Mouse (Mus musculus) erythroid progenitor cell, adult 5-6 weeks (primary cell): Measurements from ENCODE around the gene Shisa2. TPM values are rescaled to one million over a fixed set of nuclear protein-coding genes. Genes with fewer than 3 reads are reported as not detected.

ENCODE experiments used
- ATAC-seq: replicated peaks from 2 replicates; pipeline ENCODE4 v1.8.0; 2016; ENCODE audit warnings: moderate number of reproducible peaks, mild to moderate bottlenecking, moderate TSS enrichment, inconsistent platforms; ENCODE audit not compliant: poor library complexity, low FRiP score, severe bottlenecking
- total RNA-seq, 2 experiments: library from RNA; stranded (forward) in 1 of 2; stranded (reverse) in 1 of 2; fragments of 150-400 nt in 1 of 2; fragments of 186-747, 209-891 nt in 1 of 2; gene quantifications; 2 replicates each; pipeline versions ENCODE4 v1.2.3 to v1.2.4; 2015 to 2017; ENCODE audit warnings: low replicate concordance in 2 of 2

Gene Shisa2
- total RNA-seq, 2 experiments from 2014 or later: not detected

DNA sequence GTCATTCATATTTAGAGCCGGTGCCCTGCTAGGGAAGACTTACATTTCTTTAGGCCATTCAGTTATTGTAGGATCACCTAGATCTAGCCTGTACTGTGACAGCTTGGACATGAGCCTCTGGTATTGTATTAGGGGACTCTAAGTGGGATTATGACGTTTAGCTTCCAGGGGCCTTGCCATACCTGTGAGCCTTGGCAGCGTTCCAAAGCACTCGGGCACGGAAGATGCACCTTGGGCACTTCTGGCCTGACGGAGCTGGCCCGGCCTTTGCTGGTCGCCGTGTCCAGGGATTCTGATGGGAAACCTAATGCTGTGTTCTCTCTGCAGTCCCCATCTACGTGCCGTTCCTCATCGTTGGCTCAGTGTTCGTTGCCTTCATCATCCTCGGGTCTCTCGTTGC is 4.2 kb downstream of the Shisa2 start:
- ATAC-seq: no peak

DNA sequence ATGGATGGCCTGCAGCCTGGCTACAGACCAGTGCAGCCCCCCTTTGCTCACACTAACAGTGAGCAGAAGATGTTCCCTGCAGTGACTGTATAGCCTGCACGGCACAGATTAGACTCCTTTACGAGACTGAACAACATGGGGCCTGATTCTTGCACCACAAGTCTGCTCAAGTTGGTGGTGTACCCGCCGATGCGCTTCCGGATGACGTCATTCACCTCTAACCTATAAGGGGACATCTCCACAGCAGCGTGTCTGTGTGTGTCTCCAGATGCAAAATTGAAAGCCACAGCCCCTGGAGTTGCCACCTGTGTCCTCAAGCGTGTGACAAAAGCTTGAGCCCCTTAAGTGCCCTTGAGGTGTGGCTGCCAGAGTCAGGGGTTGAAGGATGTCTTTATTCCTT is 5.0 kb downstream of the Shisa2 start:
- no peak for ATAC-seq

GRCm38 (mm10) chr14:59632067-59632466 is 7.0 kb downstream of the Shisa2 start:
- no peak for ATAC-seq

DNA sequence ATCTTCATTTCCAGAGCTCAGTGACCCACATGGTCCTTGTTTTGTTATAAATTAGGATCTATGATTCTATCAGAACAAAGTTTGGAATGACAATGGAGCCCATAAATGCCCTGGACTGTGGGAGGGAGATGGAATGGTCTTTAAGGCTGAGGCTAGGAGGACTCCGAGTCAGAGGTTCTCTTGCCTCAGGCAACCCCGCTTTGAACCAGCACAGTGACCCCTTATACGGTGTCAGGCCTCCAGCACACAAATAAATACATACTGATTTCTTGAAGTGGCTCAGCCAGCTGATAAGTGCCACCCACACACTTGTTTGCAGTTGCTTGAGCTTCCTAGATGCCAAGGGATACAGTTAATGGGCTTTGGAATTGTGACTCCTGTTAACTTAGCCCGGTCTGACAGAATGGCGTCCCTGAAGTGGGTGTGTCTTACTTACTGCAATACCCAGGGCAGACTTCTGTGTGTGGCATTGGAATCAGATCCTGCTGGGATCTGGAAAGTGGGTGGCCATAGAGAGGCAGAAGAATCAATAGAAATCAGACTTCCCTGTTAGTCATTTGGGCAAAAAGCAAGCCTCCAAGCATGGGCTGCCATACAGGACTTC is 8.3 kb downstream of the Shisa2 start:
- ATAC-seq: no peak

GRCm38 (mm10) chr14:59633988-59634387 is 8.9 kb downstream of the Shisa2 start:
- ATAC-seq: no peak

- no peak for ATAC-seq
Observed at GRCm38 (mm10) chr14:59638906-59639703, 14.0 kb downstream of the Shisa2 start.

DNA sequence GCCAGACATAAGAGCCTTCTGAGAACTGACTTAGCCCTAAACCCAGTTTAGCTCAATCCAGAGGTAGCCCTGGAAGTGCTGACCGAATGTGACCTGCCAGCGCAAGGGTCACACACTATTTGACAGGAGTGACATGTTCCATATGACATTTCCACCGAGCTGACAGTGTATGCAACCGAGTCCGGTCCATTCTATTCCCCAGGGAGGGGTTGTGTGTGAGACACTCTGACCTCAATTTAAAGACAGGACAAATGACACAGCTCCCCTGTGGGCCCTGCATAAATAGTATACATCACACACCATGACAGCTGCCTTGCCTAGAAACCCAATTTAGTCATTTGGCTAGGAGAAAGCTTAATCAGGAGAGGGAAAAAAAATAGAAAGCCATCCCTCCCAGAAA is 16.7 kb downstream of the Shisa2 start:
- ATAC-seq: no peak

DNA sequence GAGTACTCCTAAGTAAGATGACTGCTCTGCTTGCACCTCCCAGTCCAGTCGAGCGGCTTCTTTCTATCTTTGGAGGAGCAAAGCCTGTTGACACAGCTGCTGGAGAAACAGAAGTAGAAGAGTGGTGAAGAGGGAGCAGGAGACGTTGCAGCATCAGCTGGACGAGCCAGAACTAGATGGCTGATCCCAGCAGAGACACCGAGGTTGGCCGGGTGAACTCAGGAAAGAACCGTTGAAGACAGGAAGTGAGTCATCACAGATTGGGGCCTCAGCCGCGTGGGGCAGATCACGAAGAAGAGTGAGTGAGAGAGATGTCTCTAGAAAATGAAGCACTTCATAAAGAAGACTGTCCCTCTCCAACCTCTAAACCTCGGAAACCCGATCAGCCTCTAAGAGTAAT is 18.5 kb downstream of the Shisa2 start:
- no peak for ATAC-seq

DNA sequence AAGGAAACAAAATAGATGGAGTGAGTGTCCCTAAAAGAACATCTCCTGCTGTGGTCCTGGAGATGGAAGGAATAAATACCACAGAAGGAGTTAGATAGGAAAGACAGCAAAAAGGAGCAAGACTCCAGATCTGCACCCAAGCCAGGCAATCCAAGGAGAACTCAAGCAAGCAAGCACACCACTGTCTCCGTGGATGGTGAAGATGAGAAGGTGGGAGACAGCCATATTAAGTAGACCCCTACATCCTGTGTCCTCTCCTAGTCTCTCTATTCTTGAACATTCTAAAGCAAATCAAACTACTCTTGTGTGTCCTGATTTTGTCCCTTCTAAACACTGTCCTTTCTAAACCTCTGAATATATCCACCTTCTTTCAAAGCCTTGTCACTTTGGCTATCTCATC is 19.1 kb downstream of the Shisa2 start:
- no peak for ATAC-seq

DNA sequence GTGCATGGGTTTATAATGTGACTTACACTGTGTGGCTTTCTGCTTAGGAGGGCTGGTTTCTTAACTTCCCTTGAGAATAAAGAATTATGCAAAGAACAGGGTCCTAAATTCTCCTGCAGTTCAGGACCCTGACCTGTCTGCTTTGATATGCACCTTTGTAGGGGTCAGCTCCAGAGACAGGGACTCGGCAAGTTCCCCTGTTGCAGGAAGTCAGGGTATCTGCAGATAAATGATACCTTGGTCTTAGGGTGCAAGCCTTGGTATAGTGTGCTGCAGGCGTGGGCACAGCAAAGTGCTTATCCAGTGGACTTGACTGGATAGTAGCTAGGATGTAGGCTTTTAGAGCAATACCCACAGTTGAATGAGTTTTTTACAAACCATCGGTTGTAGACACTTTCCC is 19.8 kb downstream of the Shisa2 start:
- ATAC-seq: no peak

DNA sequence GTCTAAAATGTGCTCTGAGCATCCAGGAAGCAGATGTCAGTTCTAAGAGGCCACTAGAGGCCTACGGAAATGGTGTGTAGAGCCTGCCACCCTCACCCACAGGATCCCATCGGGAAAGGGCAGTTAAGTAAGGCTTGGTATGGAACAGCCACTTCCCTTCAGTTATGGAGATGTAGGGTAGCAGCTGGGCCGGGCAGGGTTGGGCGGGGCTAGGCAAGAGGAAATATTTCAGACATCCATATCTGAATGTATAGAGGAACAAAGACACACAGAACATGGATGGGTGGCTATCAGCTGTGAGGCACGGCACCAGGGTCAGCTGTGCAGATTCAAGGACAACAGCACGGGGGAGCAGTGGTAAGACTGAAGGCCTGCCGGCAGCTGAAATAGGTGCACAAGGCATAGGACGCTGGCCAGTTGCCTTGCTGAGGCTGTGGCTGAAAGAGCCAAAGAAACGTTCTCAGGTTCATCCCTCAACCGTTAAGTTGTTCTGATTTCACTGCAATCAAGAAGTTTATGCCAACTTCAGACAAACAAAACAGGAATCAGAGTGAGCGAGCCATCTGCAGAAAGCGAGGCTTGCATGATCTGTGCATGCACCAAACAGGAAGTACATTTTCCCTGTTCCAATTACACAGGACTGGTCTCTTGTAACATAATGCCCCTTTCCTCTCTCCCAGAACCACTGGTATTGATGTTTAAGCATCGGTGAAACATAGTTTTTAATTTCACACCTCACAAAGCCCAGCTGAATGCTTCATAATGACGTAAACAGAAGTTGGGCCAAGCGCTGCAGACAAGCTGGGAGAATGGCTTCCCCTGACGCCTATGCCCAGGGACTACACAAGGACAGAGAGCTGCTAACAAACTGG is 22.0 kb downstream of the Shisa2 start:
- no peak for ATAC-seq

DNA sequence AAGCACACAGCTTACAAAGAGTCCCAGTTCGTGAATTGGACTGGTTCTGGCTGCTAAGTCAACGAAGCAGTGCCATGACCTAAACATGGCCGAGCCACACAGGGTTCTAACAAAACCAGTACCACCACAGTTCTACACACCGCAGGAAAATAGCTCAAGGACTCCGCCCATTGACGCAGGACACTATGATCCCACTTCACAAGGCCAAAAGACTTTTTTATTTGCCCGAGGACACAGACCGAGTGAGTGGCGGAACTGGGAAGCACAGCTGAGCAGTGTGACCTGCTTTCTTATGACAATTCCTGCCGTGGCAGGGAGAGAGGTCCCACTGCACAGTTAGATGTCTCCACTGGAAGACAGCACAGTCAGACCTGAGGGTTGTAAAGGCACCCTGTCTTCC is 23.5 kb downstream of the Shisa2 start:
- ATAC-seq: no peak

DNA sequence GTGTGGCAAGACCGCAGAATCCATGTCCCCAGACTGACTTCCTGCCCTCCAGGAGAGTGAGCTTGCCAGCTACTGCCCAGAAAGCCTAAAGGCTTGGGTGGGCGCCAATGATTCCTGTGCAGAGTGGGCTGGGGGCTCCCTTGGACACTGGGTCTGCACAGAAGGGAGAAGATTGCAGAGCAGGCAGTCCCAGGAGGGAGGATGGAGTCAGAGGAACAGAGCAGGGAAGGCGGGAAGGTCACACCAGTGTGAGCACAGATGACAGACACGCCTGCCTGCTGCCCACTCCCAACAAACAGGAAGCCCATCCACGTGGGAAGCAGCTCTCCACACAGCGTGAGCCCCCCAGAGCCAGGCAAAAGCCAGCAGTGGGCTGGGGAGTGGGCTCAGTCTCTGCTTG is 24.2 kb downstream of the Shisa2 start:
- ATAC-seq: no peak

DNA sequence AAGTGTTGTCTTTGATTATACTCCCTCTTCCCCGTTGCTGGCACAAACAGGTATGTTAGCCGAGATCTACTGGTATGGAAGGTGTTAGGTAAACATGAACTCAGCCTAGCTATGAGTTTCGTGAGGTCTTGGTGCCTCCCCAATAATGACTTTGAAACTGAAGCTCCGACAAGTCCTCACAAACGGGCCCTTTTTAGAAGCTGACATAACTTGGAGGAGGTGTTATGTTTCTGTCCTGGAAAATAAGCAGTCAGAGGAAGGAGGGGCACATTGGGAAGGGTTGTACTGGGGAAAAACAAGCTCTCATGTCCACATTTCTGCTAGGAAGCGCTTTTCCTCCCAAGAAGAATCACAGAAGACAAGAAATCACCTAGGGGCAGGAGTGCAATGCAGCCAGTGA is 31.5 kb downstream of the Shisa2 start:
- no peak for ATAC-seq

- ATAC-seq: no peak
Observed at GRCm38 (mm10) chr14:59657098-59657497, 32.0 kb downstream of the Shisa2 start.

- no peak for ATAC-seq
Observed at GRCm38 (mm10) chr14:59672893-59673515, 47.9 kb downstream of the Shisa2 start.

DNA sequence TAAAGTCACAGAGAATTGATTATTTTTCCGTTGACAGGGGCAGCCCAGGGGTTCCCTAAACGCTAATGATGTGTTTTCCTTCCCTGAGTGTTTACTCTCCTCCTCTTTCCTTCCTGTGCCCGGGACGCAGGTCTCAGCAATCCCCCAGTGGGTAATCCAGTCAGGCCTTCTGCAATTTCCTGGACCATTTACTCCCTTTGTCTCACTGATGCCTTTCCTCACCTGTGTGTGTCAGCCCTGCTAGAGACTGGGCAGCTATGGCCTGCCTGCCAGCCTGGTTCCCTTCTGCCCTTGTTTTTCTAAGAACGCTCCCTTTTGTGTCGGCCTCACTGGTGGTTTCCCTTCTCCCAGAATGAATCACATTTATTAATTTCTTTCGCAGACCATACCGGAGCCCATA is 49.4 kb downstream of the Shisa2 start:
- ATAC-seq: no peak

DNA sequence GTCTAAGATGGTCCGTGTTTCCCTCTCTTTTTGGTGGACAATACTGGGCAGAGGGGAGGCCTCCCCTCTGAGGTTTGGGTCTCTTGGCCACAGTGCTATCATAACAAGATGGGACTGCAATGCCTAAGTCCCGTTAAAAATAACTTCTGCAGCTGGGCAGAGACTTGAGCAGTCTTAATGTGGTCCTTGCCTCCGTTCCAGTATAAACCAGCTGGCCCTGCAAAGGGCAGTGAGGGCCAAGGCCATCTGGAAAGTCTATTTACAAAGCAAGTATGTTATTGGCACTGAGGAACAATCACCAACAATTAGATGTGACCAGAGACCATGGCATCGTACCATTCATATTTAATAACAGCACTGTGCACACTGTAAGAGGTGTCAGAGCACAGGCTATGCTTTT is 50.2 kb downstream of the Shisa2 start:
- no peak for ATAC-seq

- no peak for ATAC-seq
Observed at GRCm38 (mm10) chr14:59677598-59678003, 52.5 kb downstream of the Shisa2 start.
